Mouse (Mus musculus) ES-E14 (cell line): Measurements from ENCODE around the gene Pxt1. TPM values are rescaled to one million over a fixed set of nuclear protein-coding genes. Genes with fewer than 3 reads are reported as not detected.
A peak's percentile ranks its signal among the peaks of the same experiment; 100 is the strongest.

Experiments used
- DNase-seq: peaks from one replicate; pipeline ENCODE4 v3.0.0-alpha.2; 2013; ENCODE audit warnings: low read depth, low spot score
- H3K27ac ChIP-seq: 2 replicates; pipeline ENCODE4 v1.5.1; 2012; ENCODE audit warnings: low read depth, mild to moderate bottlenecking, low read length, moderate library complexity, mixed read lengths; ENCODE audit not compliant: poor library complexity, insufficient read depth, severe bottlenecking
- H3K36me3 ChIP-seq: 2 replicates; pipeline ENCODE4 v1.6.1; 2012; ENCODE audit warnings: mild to moderate bottlenecking, low read length, moderate library complexity, mixed read lengths; ENCODE audit not compliant: control insufficient read depth, poor library complexity, insufficient read depth, severe bottlenecking
- H3K4me1 ChIP-seq, 2 experiments: fragments of 150-350 bp in 1 of 2; sonication (generic) in 1 of 2; 2 replicates each; pipeline ENCODE4 v1.6.1; 2012; ENCODE audit warnings: low read length in 2 of 2, mild to moderate bottlenecking in 1 of 2, mixed read lengths in 1 of 2; ENCODE audit not compliant: control insufficient read depth in 2 of 2, insufficient read depth in 2 of 2, poor library complexity in 1 of 2
- H3K4me3 ChIP-seq, 2 experiments: fragments of 150-350 bp in 1 of 2; sonication (generic) in 1 of 2; 2 replicates each; pipeline ENCODE4 v1.5.1; 2012; ENCODE audit warnings: low read length in 2 of 2, low read depth in 1 of 2, mild to moderate bottlenecking in 1 of 2, mixed read lengths in 1 of 2; ENCODE audit not compliant: insufficient read depth in 1 of 2, poor library complexity in 1 of 2, severe bottlenecking in 1 of 2
- H3K9ac ChIP-seq: 2 replicates; pipeline ENCODE4 v1.6.1; 2012; ENCODE audit warnings: low read depth, mild to moderate bottlenecking, low read length, mixed read lengths; ENCODE audit not compliant: poor library complexity, insufficient read depth, severe bottlenecking
- H3K9me3 ChIP-seq: fragments of 150-350 bp; sonication (generic); 2 replicates; pipeline ENCODE4 v1.6.1; 2012; ENCODE audit warnings: low read depth, mild to moderate bottlenecking, low read length; ENCODE audit not compliant: control insufficient read depth, insufficient read depth
- CHD2 ChIP-seq: IDR thresholded peaks from 2 replicates; pipeline ENCODE4 v1.6.1; 2014; ENCODE audit warnings: mild to moderate bottlenecking, low read depth, low read length, inconsistent platforms
- HCFC1 ChIP-seq: IDR thresholded peaks from 2 replicates; pipeline ENCODE4 v1.6.1; 2012; ENCODE audit warnings: low read length, inconsistent platforms, borderline replicate concordance; ENCODE audit not compliant: insufficient read depth
- MAFK ChIP-seq: IDR thresholded peaks from 2 replicates; pipeline ENCODE4 v1.6.1; 2014; ENCODE audit warnings: mild to moderate bottlenecking, low read depth, low read length, inconsistent platforms; ENCODE audit not compliant: insufficient read depth
- ZC3H11A ChIP-seq: IDR thresholded peaks from 2 replicates; pipeline ENCODE4 v1.6.1; 2012; ENCODE audit warnings: low read depth, mild to moderate bottlenecking, inconsistent platforms, low read length, borderline replicate concordance
- ZNF384 ChIP-seq: IDR thresholded peaks from 2 replicates; pipeline ENCODE4 v1.6.1; 2012; ENCODE audit warnings: low read depth, low read length, inconsistent platforms
- in situ Hi-C, 2 experiments: fragments of 600-800 bp; cut with MboI; formaldehyde crosslinking; loops; one replicate each; pipeline ENCODE4 v1.15.1; 2025; ENCODE audit warnings: low sequenced_read_pairs in 2 of 2, inconsistent platforms in 1 of 2; ENCODE audit not compliant: unreplicated experiment in 2 of 2
- total RNA-seq: library from RNA; depleted of rRNA; stranded (reverse); fragments of 300-350 nt; gene quantifications from 2 replicates; pipeline ENCODE4 v1.2.3, GENCODE M21; 2012

Pxt1 gene
- total RNA-seq, 1 experiment: 0.36 TPM

DNA sequence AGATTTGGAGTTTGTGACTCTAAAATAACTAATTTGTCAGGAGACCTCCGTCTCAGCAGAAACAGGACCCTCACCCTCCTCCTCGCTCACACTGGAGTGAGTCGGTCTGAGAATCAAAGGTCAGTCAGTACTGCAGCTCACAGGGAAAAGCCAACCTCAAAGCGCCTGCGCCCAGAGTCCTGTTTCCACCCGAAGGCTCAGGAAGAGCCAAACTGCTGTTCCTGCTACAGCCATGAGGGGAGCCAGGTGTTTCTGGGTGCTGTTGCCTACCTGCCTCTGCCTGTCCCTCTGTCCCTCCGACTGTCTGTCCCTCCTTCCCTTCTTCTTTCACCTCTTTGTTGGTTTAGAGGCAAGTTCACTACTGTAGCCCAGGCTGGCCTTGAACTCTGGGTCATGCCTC lies 33.5 kb downstream of the Pxt1 start:
- Histone ChIP-seq H3K9me3 (no peaks in the 10 kb centered on the region), H3K36me3 (no peaks in the 10 kb centered on the region), H3K27ac (no peak overlapping the region), H3K9ac (peak overlapping the region; percentile 30; the same call in 1 of the 2 replicates), H3K4me3 (peak overlapping the region; percentile 39 to 58; a peak in 2 of 4 replicates), H3K4me1 (peaks cover 0 to 15% of the 10 kb centered on the region in 2 experiments; a peak in 1 of 4 replicates)
- TF ChIP-seq MAFK (no peak), CHD2 (no peak), ZC3H11A (no peak), ZNF384 (no peak), HCFC1 (no peak)
- in situ Hi-C loops: no loop called here
- no peak for DNase-seq

- H3K27ac ChIP-seq: no peak overlapping the region
These were observed 34.2 kb downstream of the Pxt1 start for GRCm38 (mm10) chr17:28909252-28909941.

DNA sequence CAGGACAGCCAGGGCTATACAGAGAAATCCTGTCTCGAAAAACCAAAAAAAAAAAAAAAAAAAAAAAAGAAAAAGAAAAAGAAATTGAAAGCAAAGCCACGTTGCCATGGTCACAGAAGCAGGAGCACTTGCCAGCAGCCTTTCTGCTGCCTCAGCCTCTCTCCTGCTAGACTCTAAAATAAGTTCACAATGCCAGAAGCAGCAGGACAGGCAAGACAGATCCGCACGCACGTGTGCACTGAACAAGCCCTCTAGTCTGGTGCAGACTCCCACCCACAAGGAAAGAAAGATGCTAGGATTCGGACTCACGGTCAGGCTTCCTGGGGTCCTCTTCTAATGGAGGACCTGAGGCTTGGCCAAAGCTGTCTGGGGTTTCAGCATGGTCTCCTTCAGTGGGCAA lies 35.7 kb downstream of the Pxt1 start:
- no peaks in the 10 kb centered on the region for H3K36me3 ChIP-seq
- no peaks in the 10 kb centered on the region for H3K9me3 ChIP-seq
- no peak for TF ChIP-seq HCFC1
- TF ChIP-seq ZC3H11A: no peak
- no peak for TF ChIP-seq MAFK
- no peak for TF ChIP-seq ZNF384
- TF ChIP-seq CHD2: no peak
- DNase-seq: no peak
- in situ Hi-C loops: no loop called here
- H3K4me3 ChIP-seq: no peak overlapping the region
- H3K9ac ChIP-seq: no peak overlapping the region
- no peak overlapping the region for H3K27ac ChIP-seq
- H3K4me1 ChIP-seq: peaks cover 0 to 18% of the 10 kb centered on the region in 2 experiments; a peak in 1 of 4 replicates

More at GRCm38 (mm10) chr17:28909252-28909941, 34.2 kb downstream of the Pxt1 start:
- peaks cover 0 to 18% of the 10 kb centered on the region in 2 experiments; a peak in 1 of 4 replicates for H3K4me1 ChIP-seq
- no peak for DNase-seq
- peak overlapping the region; percentile 72; the same call in 1 of the 2 replicates for H3K9ac ChIP-seq
- no peaks in the 10 kb centered on the region for H3K36me3 ChIP-seq
- in situ Hi-C loops: no loop called here
- no peaks in the 10 kb centered on the region for H3K9me3 ChIP-seq
- no peak for TF ChIP-seq ZNF384
- no peak for TF ChIP-seq HCFC1
- peak; percentile 46; the same call in 1 of the 2 replicates for TF ChIP-seq CHD2
- TF ChIP-seq MAFK: no peak
- peak overlapping the region; percentile 39 to 58; a peak in 3 of 4 replicates for H3K4me3 ChIP-seq

GRCm38 (mm10) chr17:28905377-28905916 lies 38.2 kb downstream of the Pxt1 start:
- Histone ChIP-seq H3K27ac (no peak overlapping the region), H3K4me1 (peaks cover 0 to 18% of the 10 kb centered on the region in 2 experiments; a peak in 1 of 4 replicates), H3K9me3 (no peaks in the 10 kb centered on the region), H3K36me3 (no peaks in the 10 kb centered on the region), H3K9ac (no peak overlapping the region; the same call in 1 of the 2 replicates), H3K4me3 (no peak overlapping the region)
- TF ChIP-seq ZNF384 (no peak), ZC3H11A (no peak), CHD2 (no peak), MAFK (no peak), HCFC1 (no peak)
- no peak for DNase-seq
- in situ Hi-C loops: no loop called here
